Mouse (Mus musculus) heart, embryonic 10.5 days (tissue): ENCODE results near the gene Wdr13. TPM values are rescaled to one million over a fixed set of nuclear protein-coding genes. Genes with fewer than 3 reads are reported as not detected.

ENCODE experiments used
- polyA plus RNA-seq: library from polyadenylated mRNA; unstranded; fragments of >200 nt; fragmentation: Nextera tagmentation; extraction: Ambion mirVana; gene quantifications from 2 replicates; pipeline ENCODE4 v1.2.1, GENCODE M21; 2016

The Wdr13 gene
- polyA plus RNA-seq, 1 experiment from 2014 or later: 21.8 TPM

Other genes starting within 250 kb of the Wdr13 start
- gene Slc35a2, start 248.9 kb downstream of the Wdr13 start, polyA plus RNA-seq: 32.2 and 33.5 TPM in 2 replicates
- 80.4 and 107 TPM in 2 replicates for gene Pqbp1, start 233.6 kb downstream of the Wdr13 start, polyA plus RNA-seq
- gene Timm17b, start 233.5 kb downstream of the Wdr13 start, polyA plus RNA-seq: 140 and 156 TPM in 2 replicates
- not detected in 2 replicates for gene Gm10491, start 225.1 kb downstream of the Wdr13 start, polyA plus RNA-seq
- 0.45 TPM in 1 of 2 replicates, not detected in the other for gene Gm10490, start 223.3 kb downstream of the Wdr13 start, polyA plus RNA-seq
- gene Pcsk1n, start 213.1 kb downstream of the Wdr13 start, polyA plus RNA-seq: 0.12 and 0.60 TPM in 2 replicates
- not detected in 2 replicates for gene Eras, start 204.3 kb downstream of the Wdr13 start, polyA plus RNA-seq
- gene Hdac6, start 185.0 kb downstream of the Wdr13 start, polyA plus RNA-seq: 36.4 and 36.9 TPM in 2 replicates
- 18.0 and 20.2 TPM in 2 replicates for gene Gata1, start 154.8 kb downstream of the Wdr13 start, polyA plus RNA-seq
- not detected in 2 replicates for gene Glod5, start 114.4 kb downstream of the Wdr13 start, polyA plus RNA-seq
- gene Suv39h1, start 58.1 kb downstream of the Wdr13 start, polyA plus RNA-seq: 64.2 and 71.7 TPM in 2 replicates
- gene Was, start 42.4 kb downstream of the Wdr13 start, polyA plus RNA-seq: 0.20 and 0.74 TPM in 2 replicates
- gene Rbm3, start 13.0 kb upstream of the Wdr13 start, polyA plus RNA-seq: 342 and 398 TPM in 2 replicates
- 10.3 and 11.9 TPM in 2 replicates for gene Tbc1d25, start 43.3 kb upstream of the Wdr13 start, polyA plus RNA-seq
- gene Ebp, start 60.6 kb upstream of the Wdr13 start, polyA plus RNA-seq: 29.6 and 30.1 TPM in 2 replicates
- gene Porcn, start 73.6 kb upstream of the Wdr13 start, polyA plus RNA-seq: 4.6 and 5.5 TPM in 2 replicates
- 30.3 and 40.3 TPM in 2 replicates for gene Ftsj1, start 119.5 kb upstream of the Wdr13 start, polyA plus RNA-seq
- 15.0 and 16.5 TPM in 2 replicates for gene Slc38a5, start 138.2 kb upstream of the Wdr13 start, polyA plus RNA-seq
- not detected in 2 replicates for gene Ssxb10, start 194.5 kb upstream of the Wdr13 start, polyA plus RNA-seq
- gene Ssxb9, start 234.1 kb upstream of the Wdr13 start, polyA plus RNA-seq: not detected in 2 replicates